Mouse (Mus musculus) c-Kit-positive CD71-positive TER-119-positive erythroid progenitor cells, embryonic 14.5 days (primary cell): ENCODE data around the gene Rpusd2.
"Not testable (repeated sequence)": the region's sequence is repeated elsewhere in the genome, so short reads cannot be mapped to it uniquely, and the experiment has no call there.

Experiments used
- DNase-seq: peaks from one replicate; pipeline ENCODE4 v3.0.0-alpha.2; 2013; ENCODE audit warnings: low spot score

Gene Rpusd2

DNA sequence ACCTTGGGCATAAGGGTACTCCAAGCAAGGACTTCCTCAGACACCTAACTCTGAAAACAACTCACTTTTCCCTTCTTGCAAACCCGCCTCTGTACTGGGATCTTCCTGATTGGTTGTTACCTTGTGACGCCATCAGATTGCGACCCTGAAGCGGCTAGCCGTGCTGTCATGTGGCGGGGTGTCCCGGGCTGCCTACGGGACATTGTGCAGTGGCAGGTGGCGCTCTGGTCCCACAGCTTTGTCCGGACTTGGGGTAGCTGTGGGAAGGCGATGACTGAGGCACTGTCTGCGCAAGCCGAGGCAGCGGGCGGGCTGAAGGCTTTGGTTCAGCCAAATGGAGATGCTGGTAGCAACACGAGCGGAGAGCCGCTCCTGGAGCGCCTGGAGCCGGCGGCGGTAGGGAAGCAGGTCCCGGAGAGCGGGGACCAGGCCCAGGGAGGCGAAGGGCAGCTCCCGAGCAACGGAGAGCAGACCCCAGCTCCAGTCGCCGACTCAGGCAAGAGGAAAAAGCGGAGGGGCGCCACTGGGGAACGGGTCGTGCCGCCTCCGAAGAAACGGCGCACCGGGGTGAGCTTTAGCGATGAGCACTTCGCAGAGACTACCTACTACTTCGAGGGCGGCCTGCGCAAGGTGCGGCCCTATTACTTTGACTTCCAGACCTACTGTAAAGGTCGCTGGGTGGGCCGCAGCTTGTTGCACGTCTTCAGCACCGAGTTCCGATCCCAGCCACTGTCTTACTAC is at the start of gene Rpusd2:
TSS of gene Rpusd2 (plus strand) at position 135 of the 741 bp plus-strand sequence.
- peak; percentile 97 for DNase-seq

DNA sequence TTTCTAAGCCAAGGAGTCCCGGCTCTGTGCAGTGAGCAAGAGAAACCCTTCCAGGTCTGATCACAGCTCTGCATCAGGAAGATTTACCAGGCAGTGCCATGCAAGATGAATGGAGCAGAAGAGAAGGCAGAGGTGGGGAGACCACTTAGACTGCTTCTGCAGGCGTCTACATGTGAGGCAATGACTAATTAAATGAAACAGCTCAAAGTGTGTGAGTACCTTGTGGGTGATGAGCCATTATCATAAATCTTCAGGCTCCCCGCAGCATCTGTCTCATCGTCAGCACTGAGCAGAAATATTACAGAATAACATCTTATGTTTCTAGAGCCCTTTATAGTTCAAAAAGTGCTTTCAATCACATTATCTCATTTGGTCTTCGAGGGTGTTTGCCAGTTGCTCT is 39.1 kb upstream of the Rpusd2 start:
- DNase-seq = no peak

DNA sequence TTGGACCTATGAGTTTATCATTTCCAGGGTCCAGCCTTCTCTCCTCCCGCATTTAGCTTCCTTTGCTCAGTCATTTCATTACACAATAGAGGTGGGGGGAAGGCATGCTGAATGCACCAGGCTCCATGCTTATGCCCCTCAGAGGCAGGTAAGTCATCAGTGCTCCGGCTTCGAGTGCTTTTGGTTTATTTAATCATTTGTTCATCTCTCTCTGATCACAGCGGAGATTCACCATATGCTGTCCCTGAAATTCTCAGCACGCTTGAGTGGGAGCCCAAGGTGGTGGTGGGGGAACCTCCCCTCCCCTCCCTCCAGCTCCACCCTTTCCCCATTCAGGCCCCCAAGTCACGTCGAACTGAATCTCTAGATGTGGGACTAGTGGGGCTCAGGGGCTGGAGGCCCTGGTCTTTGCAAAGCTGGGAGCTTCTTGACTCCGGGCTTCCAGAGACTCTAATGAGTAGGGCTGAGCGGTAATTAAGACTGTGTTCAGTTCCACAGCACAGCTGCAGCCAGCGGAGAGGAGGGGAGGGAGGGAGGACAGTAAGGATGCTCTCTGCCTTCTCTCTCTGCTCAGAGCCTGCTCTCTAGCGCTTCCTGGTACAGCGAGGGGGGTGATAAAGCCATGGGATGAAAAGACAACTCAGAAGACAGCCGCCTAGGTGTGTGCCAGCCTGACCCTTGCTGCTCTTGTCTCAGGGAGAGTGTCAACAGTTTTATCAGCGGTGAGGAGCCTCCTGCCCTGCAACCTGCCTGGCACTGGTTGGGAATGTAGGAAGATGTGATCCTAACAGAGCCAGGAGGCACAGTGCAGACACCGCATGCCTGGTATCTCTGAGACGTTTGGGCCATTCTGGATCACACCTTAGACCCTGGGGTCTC is 38.4 kb upstream of the Rpusd2 start:
- DNase-seq = no peak

- no peak for DNase-seq
These were observed 37.8 kb upstream of the Rpusd2 start for GRCm38 (mm10) chr2:118996798-118997105.

DNA sequence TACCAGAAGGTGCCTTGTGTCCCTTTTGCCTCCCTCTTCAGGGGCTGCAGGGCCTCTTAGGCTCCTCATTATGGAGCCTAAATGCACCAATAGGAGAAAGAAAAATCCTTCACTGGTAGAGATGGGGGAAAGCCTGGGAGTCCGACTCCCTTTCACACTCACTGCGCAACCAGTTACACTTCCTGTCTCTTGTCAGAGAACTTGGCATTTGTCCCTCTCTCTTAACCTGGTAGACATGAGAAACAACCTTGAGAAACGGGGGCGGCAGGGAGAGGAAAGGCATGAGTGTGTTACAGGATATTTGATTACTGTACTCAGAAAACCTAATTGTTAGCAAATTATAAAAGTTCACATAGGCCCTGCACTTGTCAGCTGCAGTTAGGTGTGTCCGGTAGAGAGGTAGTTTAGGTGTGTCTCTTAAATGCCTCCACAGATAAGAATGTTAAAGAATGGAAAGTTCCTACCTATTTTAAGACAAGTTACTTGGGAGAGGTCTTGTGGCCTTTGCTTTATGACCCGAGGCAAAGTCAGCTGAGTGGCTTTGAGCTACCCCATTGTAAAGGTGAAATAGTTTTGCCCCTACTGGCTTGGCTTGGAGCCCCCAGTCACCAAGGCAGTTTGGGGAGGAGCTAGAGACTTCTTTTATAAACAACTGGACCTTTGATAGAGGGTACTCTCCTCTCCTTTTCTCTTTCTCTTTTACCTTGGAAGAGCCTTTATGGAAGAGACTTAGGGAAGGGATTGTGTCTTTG is 36.3 kb upstream of the Rpusd2 start:
- DNase-seq = no peak

- DNase-seq = no peak
These were observed 35.5 kb upstream of the Rpusd2 start for GRCm38 (mm10) chr2:118999025-118999639.

GRCm38 (mm10) chr2:119006886-119007285 is 27.7 kb upstream of the Rpusd2 start:
- no peak for DNase-seq

GRCm38 (mm10) chr2:119009376-119009775 is 25.2 kb upstream of the Rpusd2 start:
- DNase-seq = no peak

DNA sequence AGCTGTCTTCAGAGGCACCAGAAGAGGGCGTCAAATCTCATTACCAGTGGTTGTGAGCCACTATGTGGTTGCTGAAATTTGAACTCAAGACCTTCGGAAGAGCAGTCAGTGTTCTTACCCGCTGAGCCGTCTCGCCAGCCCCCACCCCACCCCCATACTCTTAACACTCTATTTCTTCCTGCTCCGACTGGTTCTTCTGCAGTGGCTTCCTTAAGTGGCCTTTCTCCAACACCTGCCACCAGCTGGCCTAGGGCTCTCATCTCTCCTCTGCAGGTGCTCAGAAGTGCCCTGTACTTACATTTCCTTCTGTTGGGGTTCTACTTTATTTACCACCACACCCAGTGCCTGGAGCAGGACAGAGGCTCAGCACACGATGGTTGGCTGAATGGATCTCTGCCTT is 19.6 kb upstream of the Rpusd2 start:
- no peak for DNase-seq

DNA sequence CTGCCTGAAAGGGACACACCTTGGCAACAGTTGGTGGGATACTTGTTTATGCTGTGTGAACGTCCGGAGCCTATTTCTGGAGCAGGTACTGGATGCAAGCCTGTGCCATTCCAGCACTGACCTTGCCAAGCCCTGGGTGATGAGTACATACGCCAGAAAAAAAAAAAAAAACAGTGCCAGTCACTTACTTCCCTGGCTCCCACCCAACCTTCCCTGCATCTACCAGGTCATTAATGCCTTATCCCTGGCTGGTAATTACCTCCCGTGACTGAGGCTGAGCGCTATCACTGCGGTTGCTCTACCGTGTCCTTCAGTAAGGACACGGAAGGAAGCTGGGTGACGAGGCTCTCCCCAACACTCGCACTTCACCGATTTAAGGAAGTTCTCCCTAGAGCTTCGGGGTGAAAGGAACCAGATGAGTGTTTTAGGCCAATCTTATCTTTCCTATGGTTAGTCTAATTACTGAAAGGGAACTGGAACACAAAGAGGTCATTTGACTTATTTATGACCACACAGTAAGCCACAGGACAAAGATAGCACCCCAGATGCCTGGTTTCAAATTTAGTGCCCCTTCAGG is 18.9 kb upstream of the Rpusd2 start:
- DNase-seq = no peak

DNA sequence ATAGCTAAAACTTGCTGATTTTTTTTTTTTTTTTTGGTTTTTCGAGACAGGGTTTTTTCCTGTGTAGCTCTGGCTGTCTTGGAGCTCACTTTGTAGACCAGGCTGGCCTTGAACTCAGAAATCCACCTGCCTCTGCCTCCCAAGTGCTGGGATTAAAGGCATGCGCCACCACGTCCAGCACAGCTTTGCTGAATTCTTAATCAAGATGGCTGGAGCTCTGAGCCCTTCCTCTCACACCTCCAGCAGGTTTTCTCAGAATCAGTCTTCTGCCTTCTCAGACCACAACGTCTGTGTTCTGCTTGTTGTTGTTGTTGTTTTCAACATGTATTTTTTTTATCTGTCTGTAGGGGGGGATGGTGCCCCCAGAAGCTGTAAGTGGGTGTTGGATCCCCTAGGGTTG is 18.3 kb upstream of the Rpusd2 start:
- DNase-seq = not testable (repeated sequence)

GRCm38 (mm10) chr2:119017647-119018046 is 16.9 kb upstream of the Rpusd2 start:
- DNase-seq = no peak

DNA sequence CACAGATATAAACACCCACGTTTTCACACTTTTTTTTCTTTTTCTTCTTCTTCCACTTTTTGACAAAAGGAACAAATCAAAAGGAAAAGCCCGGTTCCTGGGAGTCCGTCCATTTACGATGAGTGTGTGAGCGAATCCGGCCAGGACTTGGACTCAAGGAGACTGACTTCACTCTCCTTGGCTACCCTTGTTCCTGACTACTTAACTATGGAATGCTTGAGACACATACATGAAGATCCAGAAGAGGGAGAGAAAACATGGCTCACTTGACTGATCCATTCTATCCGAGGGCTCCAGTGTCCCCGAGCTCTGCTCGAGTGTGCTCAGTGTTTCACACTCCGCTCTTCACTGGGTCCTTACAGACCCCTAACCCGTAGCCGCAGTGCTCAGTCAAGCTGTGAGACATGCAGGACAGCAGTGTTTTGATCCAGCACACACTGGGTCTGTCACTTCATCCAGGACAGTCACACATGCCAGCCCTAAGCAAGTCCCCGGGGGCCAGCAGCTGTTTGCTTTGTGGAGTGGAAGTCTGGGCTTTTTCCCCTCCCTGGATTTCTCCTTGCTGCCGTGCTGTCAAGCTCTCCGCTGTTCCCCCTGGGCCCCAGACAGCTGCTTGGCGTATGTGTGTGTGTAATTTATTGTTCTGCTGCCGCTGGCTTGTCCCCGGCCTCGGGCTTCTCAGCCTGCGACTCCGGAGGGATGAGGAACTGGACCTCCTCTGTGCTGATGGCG is 16.0 kb upstream of the Rpusd2 start:
- no peak for DNase-seq

GRCm38 (mm10) chr2:119019131-119019530 is 15.5 kb upstream of the Rpusd2 start:
- DNase-seq = no peak

GRCm38 (mm10) chr2:119019538-119019937 is 15.1 kb upstream of the Rpusd2 start:
- no peak for DNase-seq

DNA sequence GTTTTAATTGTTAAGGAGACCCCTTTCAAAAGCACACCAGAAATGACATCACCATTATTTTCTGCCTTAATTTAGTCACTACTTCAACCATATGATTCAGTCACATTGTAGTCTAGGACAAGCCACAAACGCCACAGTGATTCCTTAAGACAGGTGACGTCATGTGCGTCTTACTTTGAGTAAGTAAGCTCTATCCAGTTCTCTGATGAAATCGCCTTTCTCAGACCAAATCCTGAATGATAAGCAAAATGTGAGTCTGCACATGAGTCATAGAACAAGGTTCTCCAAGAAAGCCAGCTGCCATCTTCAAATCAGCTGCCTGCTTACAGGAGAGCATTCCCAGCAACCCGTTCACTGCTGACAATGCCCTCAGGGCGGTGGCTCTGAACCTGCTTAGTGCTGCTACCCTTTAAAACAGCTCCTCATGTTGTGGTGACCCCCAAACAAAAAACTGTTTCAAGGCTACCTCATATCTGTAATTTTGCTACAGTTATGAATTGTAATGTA is 11.4 kb upstream of the Rpusd2 start:
- DNase-seq = no peak

GRCm38 (mm10) chr2:119024536-119025238 is 9.9 kb upstream of the Rpusd2 start:
- DNase-seq = peak; percentile 84

GRCm38 (mm10) chr2:119025239-119025616 is 9.4 kb upstream of the Rpusd2 start:
- DNase-seq = no peak

DNA sequence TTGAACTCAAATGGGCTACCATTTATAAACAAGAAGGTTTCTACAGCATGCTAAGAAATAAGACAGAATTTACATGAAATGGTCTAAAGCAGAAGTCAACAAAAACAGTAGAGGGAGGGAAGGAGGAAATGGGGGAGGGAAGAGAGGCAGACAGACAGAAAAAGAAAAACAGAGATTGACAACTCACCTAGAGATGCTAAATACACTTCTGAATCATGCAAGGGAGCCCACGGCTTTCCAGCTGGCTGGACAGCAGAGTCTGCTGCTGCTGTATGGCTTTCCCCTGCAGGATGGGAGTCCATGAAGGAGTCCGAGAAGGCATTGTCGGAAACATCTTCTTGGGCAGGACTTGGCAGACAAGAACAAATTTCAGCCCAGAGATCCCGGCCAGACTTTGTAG is 7.6 kb upstream of the Rpusd2 start:
- DNase-seq = no peak

- peak; percentile 94 for DNase-seq
These were observed 5.5 kb upstream of the Rpusd2 start, which contains the start of gene Ccdc32 for GRCm38 (mm10) chr2:119028941-119029551. Ccdc32 (minus strand) TSS chr2:119029393.
